Mouse (Mus musculus): Measurements from ENCODE around the gene Cadm1. TPM values are rescaled to one million over a fixed set of nuclear protein-coding genes. Genes with fewer than 3 reads are reported as not detected.
A peak's percentile ranks its signal among the peaks of the same experiment; 100 is the strongest.

Gene Cadm1
- total RNA-seq, 2 experiments from 2014 or later = 4.2 to 8.0 TPM

GRCm38 (mm10) chr9:47548916-47549315, 18.9 kb downstream of the Cadm1 start:
- DNase-seq (ENCODE audit: low spot score) = no peak

- no peak for DNase-seq (ENCODE audit: low spot score)
These were observed 23.1 kb downstream of the Cadm1 start for GRCm38 (mm10) chr9:47552960-47553575.

DNA sequence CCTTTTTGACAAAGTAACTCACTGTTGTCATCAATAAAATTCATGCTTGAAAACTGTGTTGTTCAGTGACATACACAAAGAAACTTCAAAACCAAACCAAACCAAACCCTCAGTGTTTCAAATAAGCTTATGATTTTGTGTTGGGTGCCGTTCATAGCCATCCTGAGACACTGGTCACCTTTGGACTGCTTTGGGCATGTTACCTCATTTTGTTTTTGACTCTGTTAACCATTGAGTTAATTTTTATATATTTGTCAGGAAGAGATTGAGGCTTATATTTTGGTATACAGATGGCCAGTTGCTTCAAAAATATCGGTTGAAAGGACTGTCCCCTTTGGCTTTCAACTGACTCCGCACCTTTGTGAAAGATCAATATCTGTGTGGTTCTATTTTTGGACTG, 30.8 kb downstream of the Cadm1 start:
- DNase-seq (ENCODE audit: low spot score) = no peak

GRCm38 (mm10) chr9:47561596-47561995, 31.6 kb downstream of the Cadm1 start:
- no peak for DNase-seq (ENCODE audit: low spot score)

GRCm38 (mm10) chr9:47565088-47565487, 35.1 kb downstream of the Cadm1 start:
- DNase-seq (ENCODE audit: low spot score) = no peak

- DNase-seq (ENCODE audit: low spot score) = no peak
These were observed 37.9 kb downstream of the Cadm1 start for GRCm38 (mm10) chr9:47567873-47568272.

DNA sequence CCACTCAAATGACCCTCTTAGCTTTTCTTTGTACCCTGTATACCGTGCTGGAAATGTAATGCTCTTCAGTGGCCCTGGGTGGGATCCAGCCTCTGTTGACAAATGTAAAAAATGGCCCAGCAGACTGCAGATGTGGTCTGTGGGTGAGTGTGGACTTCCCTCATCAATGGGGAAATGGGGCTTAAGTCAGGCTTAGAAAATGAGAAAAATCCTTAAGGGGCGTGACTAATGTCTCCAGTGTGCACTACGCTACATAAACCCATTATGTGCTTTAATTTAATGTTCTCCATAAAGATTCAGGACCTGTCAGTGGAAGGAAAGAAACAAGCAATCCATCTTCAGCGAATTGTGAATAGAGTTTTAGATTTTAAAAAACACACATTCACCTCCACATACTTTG, 40.2 kb downstream of the Cadm1 start:
- DNase-seq (ENCODE audit: low spot score) = no peak

DNA sequence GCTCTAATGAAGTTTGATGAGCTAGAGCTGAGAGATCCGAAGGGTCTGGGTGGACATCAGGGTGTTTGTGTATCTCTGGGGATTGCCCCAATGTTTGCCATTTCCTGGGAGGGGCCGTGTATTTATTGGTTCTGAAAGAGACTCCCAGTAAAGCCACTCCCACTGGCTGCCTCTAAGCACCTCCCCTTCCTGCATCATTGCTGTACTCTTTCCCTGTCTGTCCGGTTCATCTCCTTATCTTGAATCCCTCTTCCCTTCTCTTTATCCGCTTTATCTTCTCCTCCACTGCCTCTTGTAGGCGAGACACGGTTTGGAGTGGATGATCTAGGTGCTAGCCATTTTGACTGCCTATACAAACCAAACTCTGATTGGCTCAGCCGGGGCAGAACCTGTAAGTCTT, 41.5 kb downstream of the Cadm1 start:
- DNase-seq (ENCODE audit: low spot score) = no peak

GRCm38 (mm10) chr9:47572132-47572531, 42.2 kb downstream of the Cadm1 start:
- DNase-seq (ENCODE audit: low spot score) = no peak

DNA sequence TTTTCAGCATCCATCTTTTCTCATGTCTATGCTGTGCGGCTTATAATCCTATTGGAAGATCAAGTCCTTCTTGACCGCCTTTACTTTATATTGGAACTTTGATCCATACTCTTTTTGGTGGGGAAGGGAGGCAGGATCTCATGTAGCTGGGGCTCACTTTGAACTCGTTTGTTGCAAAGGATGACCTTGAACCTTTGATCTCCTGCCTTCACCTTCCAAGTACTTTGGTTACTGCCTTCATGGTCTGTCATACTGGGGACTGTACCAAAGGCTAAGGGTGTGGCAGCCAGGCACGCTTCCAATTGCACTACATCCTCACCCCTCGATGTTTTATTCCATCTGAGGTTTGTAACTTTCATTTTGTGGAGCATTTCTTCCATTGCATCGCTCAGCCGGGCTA, 43.5 kb downstream of the Cadm1 start:
- DNase-seq (ENCODE audit: low spot score) = no peak

GRCm38 (mm10) chr9:47574710-47575414, 44.9 kb downstream of the Cadm1 start:
- DNase-seq (ENCODE audit: low spot score) = no peak

GRCm38 (mm10) chr9:47575764-47576163, 45.8 kb downstream of the Cadm1 start:
- DNase-seq (ENCODE audit: low spot score) = no peak

DNA sequence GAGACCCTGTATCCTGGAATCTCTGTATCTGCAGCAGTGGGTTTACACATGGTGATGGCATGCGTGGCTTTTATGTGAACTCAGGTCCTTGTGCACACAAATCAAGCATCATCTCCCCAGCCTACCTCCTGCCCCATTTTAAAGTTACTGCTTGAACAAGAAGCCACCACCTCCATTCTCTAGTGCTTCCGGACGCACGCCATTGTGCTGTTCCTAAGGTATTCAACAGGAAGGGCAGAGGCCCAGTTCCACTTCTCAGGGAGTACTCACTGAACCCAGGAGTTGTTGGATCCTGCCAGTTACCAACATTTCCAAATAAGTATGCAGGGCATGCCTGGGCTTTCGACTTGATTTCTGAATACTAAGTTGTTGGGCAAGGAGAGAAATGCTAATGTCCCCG, 49.5 kb downstream of the Cadm1 start:
- DNase-seq (ENCODE audit: low spot score) = no peak

DNA sequence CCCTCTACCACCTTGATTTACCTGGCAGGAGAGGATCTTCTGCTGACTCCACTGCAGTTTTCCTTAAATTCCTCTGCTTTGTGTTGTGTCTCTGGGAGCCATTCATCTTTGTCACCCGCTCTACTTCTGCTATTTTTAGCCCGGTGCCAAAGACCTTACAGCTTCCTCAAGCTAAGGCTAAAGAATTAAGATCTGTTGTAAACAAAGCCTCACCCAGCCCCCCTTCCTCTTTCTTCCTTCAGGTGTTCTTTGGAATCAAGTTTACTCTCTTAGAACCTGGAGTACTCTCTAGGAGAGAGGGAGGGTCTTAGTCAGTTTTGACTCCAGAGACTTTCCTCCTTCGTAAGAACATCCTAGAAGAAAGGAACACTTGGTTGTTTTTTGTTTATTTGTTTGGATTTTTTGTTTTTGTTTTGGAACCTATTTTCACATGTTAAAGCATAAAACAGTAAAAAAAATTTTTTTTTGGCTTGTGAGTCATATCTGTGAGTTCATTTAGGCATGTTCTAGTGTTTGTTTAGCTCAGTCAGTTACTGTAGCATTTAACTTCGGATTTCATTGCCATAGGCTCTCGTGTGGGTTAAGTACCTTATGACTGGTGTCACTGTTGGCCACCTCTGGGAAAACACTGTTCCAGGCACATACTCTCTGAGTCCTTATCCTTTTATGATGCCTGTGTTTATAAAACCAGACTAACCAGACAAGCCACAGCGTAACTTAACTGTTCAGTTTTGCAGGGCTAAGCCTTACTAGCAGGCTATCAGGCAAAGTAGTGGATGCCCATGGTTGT, 51.8 kb downstream of the Cadm1 start:
- no peak for DNase-seq (ENCODE audit: low spot score)

GRCm38 (mm10) chr9:47583241-47583640, 53.3 kb downstream of the Cadm1 start:
- no peak for DNase-seq (ENCODE audit: low spot score)

DNA sequence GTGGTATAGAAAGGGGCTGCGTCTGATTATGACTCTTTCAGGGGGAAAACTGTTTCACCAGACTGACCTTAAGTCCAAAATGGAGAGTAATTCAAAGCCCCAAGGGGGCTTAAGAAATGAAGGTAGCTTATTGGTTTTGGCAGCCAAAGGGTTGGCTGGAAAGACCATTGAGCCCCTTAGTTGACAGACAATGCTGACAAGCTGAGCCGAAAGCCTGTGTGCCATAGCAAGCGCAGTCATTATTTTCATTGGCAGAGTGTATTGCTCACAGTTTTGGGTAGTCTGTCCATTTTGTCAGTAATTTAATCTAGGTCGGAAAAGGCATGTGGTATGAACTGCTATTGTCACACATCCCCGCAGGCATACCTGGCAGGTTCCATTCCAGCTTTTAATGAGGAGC, 56.2 kb downstream of the Cadm1 start:
- no peak for DNase-seq (ENCODE audit: low spot score)

DNA sequence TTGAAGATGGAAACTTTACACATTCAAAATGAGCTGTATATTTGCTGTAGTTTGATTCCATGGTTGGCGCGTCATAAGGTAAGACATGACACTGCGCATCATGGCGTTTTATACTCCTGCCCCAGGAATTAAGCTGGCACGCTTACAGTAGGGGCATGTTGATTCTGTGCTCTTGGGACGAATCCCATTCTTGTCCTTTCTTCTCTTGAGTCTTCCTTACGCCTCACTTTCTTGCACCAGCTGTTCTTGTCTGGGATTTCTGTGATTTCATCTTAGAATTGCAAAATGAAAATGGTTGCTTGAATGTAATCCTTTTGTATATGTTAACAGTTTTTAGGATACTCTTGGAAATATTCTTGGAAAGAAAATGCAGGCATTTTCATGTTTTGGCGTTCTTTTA, 56.9 kb downstream of the Cadm1 start:
- no peak for DNase-seq (ENCODE audit: low spot score)

DNA sequence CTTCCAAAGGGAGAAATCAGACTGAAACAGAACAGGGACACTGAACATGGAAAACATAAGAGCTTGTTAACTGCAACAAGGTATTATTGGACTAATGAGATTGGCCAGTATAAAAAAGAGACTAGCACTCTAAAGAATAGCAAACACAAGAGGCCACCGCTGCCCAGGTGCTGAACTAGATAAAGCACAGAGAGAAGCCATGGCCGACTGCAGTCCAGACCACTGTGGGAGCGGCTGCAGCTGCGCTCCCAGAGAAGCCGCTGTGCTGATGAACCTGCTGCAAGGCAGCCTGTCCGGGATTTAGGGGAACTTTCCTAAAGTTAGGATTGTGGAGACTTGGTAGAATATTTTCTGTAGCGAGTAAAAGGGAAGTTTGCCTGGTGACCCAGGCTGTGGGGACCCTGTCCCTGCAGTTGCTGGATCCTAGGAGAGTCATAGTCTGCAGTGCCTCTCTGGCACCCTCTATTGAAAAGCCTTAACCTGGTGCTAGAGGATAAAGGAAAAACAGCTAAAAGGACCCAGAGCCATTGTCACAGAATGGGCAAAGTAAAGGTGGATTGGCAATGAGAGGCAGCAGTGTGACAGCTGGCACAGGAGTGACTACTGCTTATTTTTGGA, 57.7 kb downstream of the Cadm1 start:
- DNase-seq (ENCODE audit: low spot score) = peak; percentile 24

DNA sequence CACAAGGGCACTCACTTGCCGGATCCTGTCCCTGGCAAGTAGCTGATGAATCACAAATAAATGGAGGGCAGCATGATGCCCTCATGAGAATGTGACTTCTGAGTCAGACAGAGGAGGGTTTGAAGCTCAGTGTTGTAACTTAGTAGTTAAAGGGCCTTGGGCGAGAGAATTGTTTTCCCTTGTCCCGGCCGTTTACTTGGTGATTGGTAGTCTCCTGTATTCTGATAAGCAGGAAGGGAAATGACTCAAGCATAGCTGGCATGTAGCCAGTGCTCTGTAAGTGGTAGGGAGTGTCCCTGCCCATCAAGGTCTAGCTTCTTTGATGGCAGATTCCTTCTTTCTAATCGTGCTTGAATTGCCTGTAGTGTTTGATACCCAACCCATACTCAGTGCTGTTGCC, 59.9 kb downstream of the Cadm1 start:
- peak; percentile 10 for DNase-seq (ENCODE audit: low spot score)

DNA sequence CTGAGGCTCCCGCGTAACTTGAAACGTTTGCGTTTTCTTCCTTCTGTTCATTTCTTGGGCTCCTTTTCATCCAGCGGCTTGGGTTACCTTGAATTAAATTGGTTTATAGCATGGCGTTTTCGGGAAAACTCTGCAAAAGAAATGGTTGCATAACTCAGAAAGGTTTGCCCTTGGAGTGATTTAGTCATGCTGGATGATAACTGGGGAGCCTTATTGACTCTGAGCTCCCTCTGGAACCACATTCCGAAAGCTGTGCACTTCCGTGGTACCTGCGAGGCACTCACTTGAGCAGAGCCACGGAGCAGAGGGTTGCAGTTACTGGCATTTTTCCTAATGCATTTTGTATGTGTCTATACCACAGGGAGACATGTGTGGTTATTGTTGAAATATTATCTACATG, 71.6 kb downstream of the Cadm1 start:
- DNase-seq (ENCODE audit: low spot score) = no peak

DNA sequence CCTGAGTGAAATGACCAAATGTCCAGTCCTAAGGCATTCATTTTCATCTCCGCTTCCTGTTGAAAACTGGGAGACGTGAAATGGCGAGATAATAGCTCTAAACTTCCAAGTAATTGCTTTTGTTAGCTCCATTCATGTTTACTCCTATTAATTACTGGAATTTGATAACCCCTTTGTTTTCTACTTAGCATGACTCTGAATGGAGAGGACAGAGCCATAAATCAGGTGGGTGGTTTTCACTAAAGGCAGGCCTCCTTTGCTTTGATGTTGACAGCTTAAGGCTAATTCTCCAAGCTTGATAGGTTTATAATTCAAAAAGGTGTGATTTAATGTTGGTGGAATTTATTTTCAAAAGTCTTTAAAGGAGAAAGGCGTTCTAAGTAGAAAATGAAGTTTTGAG, 74.0 kb downstream of the Cadm1 start:
- no peak for DNase-seq (ENCODE audit: low spot score)

DNA sequence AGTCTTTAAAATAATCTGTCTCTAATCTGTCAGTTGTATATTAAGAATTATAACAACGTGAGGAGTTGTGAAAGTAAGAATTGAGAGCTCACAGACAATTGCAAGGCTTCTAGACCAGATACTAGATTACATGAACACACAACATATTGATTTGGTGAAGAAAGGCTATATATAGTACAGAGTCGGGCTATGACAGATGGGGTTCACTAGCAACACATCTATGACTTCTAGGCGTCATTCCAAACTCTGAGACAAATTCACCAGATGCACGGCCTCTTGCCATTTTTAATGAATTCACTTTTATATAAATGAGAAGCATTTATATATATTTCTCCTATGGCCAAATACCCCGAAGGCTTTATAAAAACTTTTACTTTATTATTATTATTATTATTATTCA, 75.7 kb downstream of the Cadm1 start:
- no peak for DNase-seq (ENCODE audit: low spot score)

All from gastrocnemius, adult 18-20 months (tissue).